Mouse (Mus musculus): ENCODE measurements around the gene Xpnpep2. TPM values are rescaled to one million over a fixed set of nuclear protein-coding genes. Genes with fewer than 3 reads are reported as not detected.

Xpnpep2 gene
- total RNA-seq (2023) = not detected in 4 replicates

GRCm38 (mm10) chrX:48108394-48109315 is at the start of gene Xpnpep2:
Gene Xpnpep2, plus strand, starts transcription at chrX:48108725.

DNA sequence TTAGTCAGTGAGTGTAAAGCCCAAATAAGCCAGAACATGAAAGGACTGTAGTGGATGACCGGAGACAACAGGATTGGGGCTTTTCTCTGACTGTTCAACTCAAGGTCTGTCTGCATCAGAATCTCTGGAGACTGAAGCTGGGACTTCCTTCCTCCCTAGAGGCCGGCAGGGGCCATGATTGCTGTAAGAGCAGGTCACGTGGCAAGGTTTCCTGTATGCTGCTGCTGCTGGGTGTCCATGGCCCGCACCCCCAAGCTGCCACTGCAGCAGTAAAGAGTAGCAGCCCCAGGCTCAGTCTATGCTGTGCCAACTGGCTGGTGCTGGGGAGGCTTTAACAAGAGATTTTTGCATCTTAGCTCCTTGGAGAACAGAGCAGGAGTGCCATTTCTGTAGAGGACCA is 37.7 kb downstream of the Xpnpep2 start, which contains the start of gene Sash3:
TSS of gene Sash3 (plus strand) at position 175 of the 400 bp plus-strand sequence.

Other genes with a start within 250 kb of the Xpnpep2 start
- not detected in 4 replicates for gene Smarca1, start 215.8 kb upstream of the Xpnpep2 start, total RNA-seq (2023)
- gene Ocrl, start 196.3 kb upstream of the Xpnpep2 start, total RNA-seq (2023) = 6.8 to 8.2 TPM (median 7.4 TPM) in 4 replicates
- gene Apln, start 73.9 kb upstream of the Xpnpep2 start, total RNA-seq (2023) = 0.30 to 0.49 TPM (median 0.40 TPM) in 4 replicates
- gene Sash3, start 37.7 kb downstream of the Xpnpep2 start, total RNA-seq (2023) = 177 to 185 TPM (median 181 TPM) in 4 replicates
- 25.5 to 26.9 TPM (median 26.7 TPM) in 4 replicates for gene Zdhhc9, start 100.2 kb downstream of the Xpnpep2 start, total RNA-seq (2023)
- 41.7 to 45.1 TPM (median 43.4 TPM) in 4 replicates for gene Utp14a, start 148.1 kb downstream of the Xpnpep2 start, total RNA-seq (2023)
- 4.9 to 6.2 TPM (median 5.5 TPM) in 4 replicates for gene Bcorl1, start 232.6 kb downstream of the Xpnpep2 start, total RNA-seq (2023)